Mouse (Mus musculus): Measurements from ENCODE around the gene Tdrd3.

DNA sequence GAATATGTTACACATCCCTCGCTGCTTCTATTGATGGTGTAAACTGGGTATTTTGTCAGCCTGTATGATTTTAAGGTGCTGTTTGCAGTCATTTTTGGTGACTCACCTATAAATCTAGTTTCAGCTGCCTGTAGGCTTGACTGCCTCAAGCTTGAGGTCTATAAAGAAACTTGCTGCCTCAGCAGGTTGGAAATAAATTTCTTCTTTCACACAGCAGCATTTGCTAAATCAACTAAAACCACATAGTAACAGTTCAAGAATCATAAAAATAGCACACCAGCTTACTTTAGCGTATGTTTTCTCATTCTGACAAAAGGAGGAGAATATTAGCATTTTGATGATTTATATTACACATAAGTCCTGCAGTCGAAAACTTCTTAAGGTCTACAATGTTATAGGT lies 6.0 kb downstream of the Tdrd3 start:
- no peak for TF ChIP-seq CTCF (IDR thresholded peaks at IDR 0.05; ENCODE audit: borderline replicate concordance, insufficient read depth, low read depth, low read length)
- no peak for TF ChIP-seq POLR2A (IDR thresholded peaks at IDR 0.05; ENCODE audit: borderline replicate concordance, insufficient read depth, low read length)
